Mouse (Mus musculus) skeletal muscle tissue, adult 2 months (tissue): ENCODE results near the gene Snx18.
A peak's percentile ranks its signal among the peaks of the same experiment; 100 is the strongest.

Experiments
- DNase-seq: peaks from one replicate; pipeline ENCODE4 v3.0.0-alpha.2; 2012; ENCODE audit warnings: low read depth, low spot score

The Snx18 gene

GRCm38 (mm10) chr13:113597616-113598015 is 20.7 kb downstream of the Snx18 start:
- no peak for DNase-seq

- DNase-seq = no peak
Observed at GRCm38 (mm10) chr13:113596821-113597541, 21.4 kb downstream of the Snx18 start.

- no peak for DNase-seq
Observed at GRCm38 (mm10) chr13:113595987-113596386, 22.4 kb downstream of the Snx18 start.

- DNase-seq = no peak
Observed at GRCm38 (mm10) chr13:113595219-113595618, 23.1 kb downstream of the Snx18 start.

- no peak for DNase-seq
Observed at GRCm38 (mm10) chr13:113594361-113594760, 24.0 kb downstream of the Snx18 start.

- DNase-seq = no peak
Observed at GRCm38 (mm10) chr13:113593711-113594110, 24.7 kb downstream of the Snx18 start.

GRCm38 (mm10) chr13:113592703-113593200 is 25.6 kb downstream of the Snx18 start:
- no peak for DNase-seq

GRCm38 (mm10) chr13:113591336-113591735 is 27.0 kb downstream of the Snx18 start:
- DNase-seq = no peak

GRCm38 (mm10) chr13:113590216-113590615 is 28.1 kb downstream of the Snx18 start:
- no peak for DNase-seq

- peak; percentile 76 for DNase-seq
Observed at GRCm38 (mm10) chr13:113589499-113589898, 28.9 kb downstream of the Snx18 start.

GRCm38 (mm10) chr13:113587200-113587936 is 31.0 kb downstream of the Snx18 start:
- no peak for DNase-seq

GRCm38 (mm10) chr13:113585606-113586005 is 32.8 kb downstream of the Snx18 start:
- no peak for DNase-seq

- DNase-seq = no peak
Observed at GRCm38 (mm10) chr13:113584431-113584830, 33.9 kb downstream of the Snx18 start.

- DNase-seq = no peak
Observed at GRCm38 (mm10) chr13:113583563-113583962, 34.8 kb downstream of the Snx18 start.

GRCm38 (mm10) chr13:113582024-113582423 is 36.3 kb downstream of the Snx18 start:
- no peak for DNase-seq

GRCm38 (mm10) chr13:113581436-113581835 is 36.9 kb downstream of the Snx18 start:
- DNase-seq = no peak

- no peak for DNase-seq
Observed at GRCm38 (mm10) chr13:113580400-113580790, 38.0 kb downstream of the Snx18 start.

GRCm38 (mm10) chr13:113579788-113580399 is 38.5 kb downstream of the Snx18 start:
- DNase-seq = no peak

- no peak for DNase-seq
Observed at GRCm38 (mm10) chr13:113574232-113574631, 44.1 kb downstream of the Snx18 start.

GRCm38 (mm10) chr13:113573377-113573776 is 45.0 kb downstream of the Snx18 start:
- DNase-seq = no peak

GRCm38 (mm10) chr13:113572046-113572686 is 46.2 kb downstream of the Snx18 start:
- DNase-seq = peak; percentile 69

- DNase-seq = no peak
Observed at GRCm38 (mm10) chr13:113569526-113569925, 48.8 kb downstream of the Snx18 start.
